Mouse (Mus musculus) liver, embryonic 14.5 days (tissue): Measurements from ENCODE around the gene Tnip1. TPM values are rescaled to one million over a fixed set of nuclear protein-coding genes. Genes with fewer than 3 reads are reported as not detected.

ENCODE experiments used
- ATAC-seq: fragments of 200-750 bp; cut with Nextera tagmentation; 2 replicates; pipeline ENCODE4 v1.8.0; 2017; ENCODE audit warnings: moderate number of reproducible peaks, mild to moderate bottlenecking, moderate library complexity; ENCODE audit not compliant: insufficient read depth
- DNase-seq, 3 experiments: peaks; one replicate each; pipeline ENCODE4 v3.0.0-alpha.2; 2012 to 2013; ENCODE audit warnings: low read depth in 3 of 3, low spot score in 3 of 3
- H3K27ac ChIP-seq: fragments of 300-500 bp; sonication (generic); 2 replicates; pipeline ENCODE4 v1.5.1; 2014; ENCODE audit warnings: moderate library complexity, mild to moderate bottlenecking, control low read depth, inconsistent platforms
- H3K27me3 ChIP-seq: fragments of 300-500 bp; sonication (generic); 2 replicates; pipeline ENCODE4 v1.6.1; 2014; ENCODE audit warnings: mild to moderate bottlenecking, low read length, moderate library complexity; ENCODE audit not compliant: control insufficient read depth, insufficient read depth
- H3K36me3 ChIP-seq: fragments of 300-500 bp; sonication (generic); replicated peaks from 2 replicates; pipeline ENCODE4 v1.6.1; 2014; ENCODE audit warnings: low read depth; ENCODE audit not compliant: control insufficient read depth, insufficient read depth
- H3K4me1 ChIP-seq, 2 experiments: fragments of 200-500 bp in 1 of 2; fragments of 300-500 bp in 1 of 2; sonication (generic) in 1 of 2; replicated peaks; 2 replicates each; pipeline ENCODE4 v1.6.1; 2012 to 2014; ENCODE audit warnings: antibody characterized with exemption in 1 of 2, inconsistent platforms in 1 of 2, low read length in 1 of 2; ENCODE audit not compliant: control insufficient read depth in 2 of 2, insufficient read depth in 2 of 2
- H3K4me2 ChIP-seq: fragments of 300-500 bp; sonication (generic); 2 replicates; pipeline ENCODE4 v1.6.1; 2014; ENCODE audit warnings: low read depth, mild to moderate bottlenecking, control low read depth, moderate library complexity
- H3K4me3 ChIP-seq, 2 experiments: fragments of 200-500 bp in 1 of 2; fragments of 300-500 bp in 1 of 2; sonication (generic) in 1 of 2; 2 replicates each; pipeline ENCODE4 v1.5.1; 2012 to 2014; ENCODE audit warnings: low read depth in 2 of 2, low read length in 2 of 2, mild to moderate bottlenecking in 2 of 2, control low read depth in 1 of 2, inconsistent platforms in 1 of 2, moderate library complexity in 1 of 2; ENCODE audit not compliant: insufficient read depth in 1 of 2
- H3K9ac ChIP-seq: fragments of 300-500 bp; sonication (generic); replicated peaks from 2 replicates; pipeline ENCODE4 v1.6.1; 2014; ENCODE audit warnings: mild to moderate bottlenecking, control low read depth, moderate library complexity
- H3K9me3 ChIP-seq: fragments of 300-500 bp; sonication (generic); 2 replicates; pipeline ENCODE4 v1.6.1; 2016; ENCODE audit warnings: low read length, mixed read lengths; ENCODE audit not compliant: control insufficient read depth
- CTCF ChIP-seq: IDR thresholded peaks from 2 replicates; pipeline ENCODE4 v1.5.1; 2016; ENCODE audit warnings: antibody characterized with exemption, low read depth, control low read depth
- EP300 ChIP-seq: IDR thresholded peaks from 2 replicates; pipeline ENCODE4 v1.6.1; 2016; ENCODE audit warnings: antibody characterized with exemption, low read depth
- WGBS: fragments of 180-500 bp; shearing (Covaris S2); extraction: QIAGEN DNeasy Blood & Tissue Kit; methylation state at CpG from one replicate; pipeline ENCODE4 v1.1.7; 2014; ENCODE audit not compliant: insufficient replicate concordance; 5-methylcytosine and 5-hydroxymethylcytosine counted together
- polyA plus RNA-seq, 2 experiments: library from polyadenylated mRNA; depleted of rRNA in 1 of 2; stranded (reverse) in 1 of 2; unstranded in 1 of 2; fragments of >200 nt; fragmentation: Nextera tagmentation in 1 of 2; extraction: Ambion mirVana in 1 of 2; gene quantifications; 2 replicates each; pipeline versions ENCODE4 v1.2.1 to v1.2.3; 2012 to 2014

Gene Tnip1
- polyA plus RNA-seq, 2 experiments, result 3.6 to 5.2 TPM

DNA sequence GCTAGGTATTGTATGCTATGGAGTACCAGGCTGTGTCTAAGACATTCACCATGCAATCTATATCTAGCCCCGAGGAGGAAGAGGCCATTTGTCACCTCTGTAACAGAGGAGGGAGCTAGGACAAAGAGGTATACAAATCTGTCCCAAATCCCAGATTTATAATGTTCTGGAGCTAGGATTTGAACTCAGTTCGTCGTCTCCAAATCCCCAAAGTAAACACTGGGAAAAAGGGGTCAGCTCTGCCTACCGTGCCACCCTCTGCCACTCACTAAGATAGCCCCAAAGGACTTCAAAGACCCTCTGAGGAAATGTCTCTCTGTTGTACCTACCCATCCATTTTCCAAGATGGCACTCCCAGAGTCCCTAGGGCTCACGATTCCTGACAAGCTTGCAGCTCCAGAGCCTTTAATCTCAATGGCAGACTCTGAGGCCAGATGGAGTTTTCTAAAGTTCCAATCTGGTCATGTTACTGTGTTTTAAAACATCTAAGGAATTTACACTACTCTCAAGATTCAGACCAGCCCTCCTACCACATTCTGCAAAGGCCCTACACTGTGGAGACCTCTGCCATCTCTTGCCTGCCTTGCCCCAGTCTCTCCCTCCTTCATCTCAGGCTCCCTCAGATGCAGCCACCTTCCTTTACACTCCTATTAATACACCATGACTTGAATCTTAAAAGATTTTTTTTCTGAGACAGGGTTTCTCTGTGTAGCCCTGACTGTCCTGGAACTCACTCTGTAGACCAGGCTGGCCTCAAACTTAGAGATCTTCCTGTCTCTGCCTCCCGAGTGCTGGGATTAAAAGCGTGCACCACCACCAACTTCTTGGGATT lies 50.8 kb downstream of the Tnip1 start:
- no peak overlapping the region for H3K27ac ChIP-seq
- H3K27me3 ChIP-seq, result no peaks in the 10 kb centered on the region
- H3K4me1 ChIP-seq, result 0 out of 4 replicates have a peak, but pooled peaks cover 0 to 1% of the 10 kb centered on the region in 2 experiments
- no peak overlapping the region for H3K4me3 ChIP-seq
- ATAC-seq (no peak), DNase-seq (no peak)
- H3K36me3 ChIP-seq, result no peaks in the 10 kb centered on the region
- no peaks in the 10 kb centered on the region for H3K9me3 ChIP-seq
- WGBS, result 72% methylated on average over 7 of the region's 7 CpGs
- H3K9ac ChIP-seq, result no peak overlapping the region
- no peak overlapping the region for H3K4me2 ChIP-seq
- TF ChIP-seq EP300 (no peak), CTCF (no peak)

DNA sequence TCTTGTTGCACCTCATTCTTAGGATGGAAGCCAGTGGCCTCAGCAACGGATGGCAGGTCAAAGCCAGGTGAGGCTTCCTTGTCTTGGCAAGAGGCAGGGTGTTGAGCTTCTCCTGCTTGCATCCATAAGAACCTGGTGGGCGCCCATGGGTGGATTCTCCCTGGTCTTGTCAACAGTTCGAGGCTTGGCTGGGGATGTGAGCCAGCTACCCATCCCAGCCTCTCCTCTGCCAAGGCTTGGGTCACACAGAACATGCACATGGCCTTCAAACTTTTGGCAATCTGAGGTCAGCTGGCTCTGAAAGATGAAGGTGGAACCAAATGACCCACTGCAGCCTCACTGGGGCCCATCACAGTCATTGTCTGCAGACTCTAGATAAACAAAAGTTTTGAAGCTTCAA lies 51.5 kb downstream of the Tnip1 start:
- DNase-seq (no peak), ATAC-seq (no peak)
- WGBS, result 72% methylated on average over 3 of the region's 3 CpGs
- Histone ChIP-seq H3K4me1 (peaks cover 0 to 2% of the 10 kb centered on the region in 2 experiments; a peak in 1 of 4 replicates), H3K4me2 (no peak overlapping the region), H3K36me3 (no peaks in the 10 kb centered on the region), H3K27ac (no peak overlapping the region), H3K9me3 (no peaks in the 10 kb centered on the region), H3K4me3 (no peak overlapping the region), H3K27me3 (no peaks in the 10 kb centered on the region), H3K9ac (no peak overlapping the region)
- TF ChIP-seq EP300 (no peak), CTCF (no peak)

DNA sequence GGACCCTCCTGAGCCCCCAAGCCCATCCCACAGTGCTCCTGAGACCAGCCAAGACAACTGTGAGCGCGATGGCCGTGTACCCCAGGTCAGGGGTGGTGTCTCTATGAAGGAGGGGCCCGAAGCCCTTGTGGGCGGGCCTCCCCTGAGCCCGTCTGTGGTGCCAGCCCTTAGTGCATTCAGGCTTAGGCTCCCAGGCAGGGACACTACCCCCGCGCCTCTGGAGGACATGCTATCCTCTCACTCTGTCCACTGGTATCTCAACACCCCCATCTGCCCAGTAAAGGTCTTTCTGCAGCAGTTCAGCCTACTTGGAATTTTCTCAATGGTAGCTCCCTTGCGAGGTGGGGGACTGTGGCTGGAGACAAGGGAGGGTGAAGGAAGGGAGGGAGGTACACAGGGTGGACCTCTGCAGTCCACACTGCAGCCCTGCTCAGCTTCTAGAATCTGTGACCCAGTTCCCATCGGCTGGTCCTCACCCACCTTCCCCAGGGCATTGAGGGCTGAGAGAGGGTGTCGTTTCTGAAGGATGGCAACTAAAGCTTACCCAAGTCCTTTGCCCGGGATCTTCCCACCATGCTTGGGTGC lies 52.5 kb downstream of the Tnip1 start:
- TF ChIP-seq EP300 (no peak), CTCF (no peak)
- ATAC-seq, result no peak

GRCm38 (mm10) chr11:54909273-54909672 lies 53.4 kb downstream of the Tnip1 start:
- no peak overlapping the region for H3K4me2 ChIP-seq
- H3K36me3 ChIP-seq, result no peaks in the 10 kb centered on the region
- H3K27ac ChIP-seq, result no peak overlapping the region
- no peak for DNase-seq
- TF ChIP-seq EP300 (no peak), CTCF (no peak)
- H3K9ac ChIP-seq, result no peak overlapping the region
- no peaks in the 10 kb centered on the region for H3K9me3 ChIP-seq
- no peak for ATAC-seq
- H3K4me3 ChIP-seq, result no peak overlapping the region
- H3K27me3 ChIP-seq, result no peaks in the 10 kb centered on the region
- 77% methylated on average over 11 of the region's 11 CpGs for WGBS
- H3K4me1 ChIP-seq, result peaks cover 0 to 4% of the 10 kb centered on the region in 2 experiments; a peak in 2 of 4 replicates

More for the DNA sequence above, 52.5 kb downstream of the Tnip1 start:
- no peaks in the 10 kb centered on the region for H3K27me3 ChIP-seq
- H3K36me3 ChIP-seq, result no peaks in the 10 kb centered on the region
- peaks cover 0 to 4% of the 10 kb centered on the region in 2 experiments; a peak in 2 of 4 replicates for H3K4me1 ChIP-seq
- H3K27ac ChIP-seq, result no peak overlapping the region
- 66% methylated on average over 12 of the region's 12 CpGs for WGBS
- no peak overlapping the region for H3K9ac ChIP-seq
- H3K4me2 ChIP-seq, result no peak overlapping the region
- no peak overlapping the region for H3K4me3 ChIP-seq
- no peak for DNase-seq
- no peaks in the 10 kb centered on the region for H3K9me3 ChIP-seq

DNA sequence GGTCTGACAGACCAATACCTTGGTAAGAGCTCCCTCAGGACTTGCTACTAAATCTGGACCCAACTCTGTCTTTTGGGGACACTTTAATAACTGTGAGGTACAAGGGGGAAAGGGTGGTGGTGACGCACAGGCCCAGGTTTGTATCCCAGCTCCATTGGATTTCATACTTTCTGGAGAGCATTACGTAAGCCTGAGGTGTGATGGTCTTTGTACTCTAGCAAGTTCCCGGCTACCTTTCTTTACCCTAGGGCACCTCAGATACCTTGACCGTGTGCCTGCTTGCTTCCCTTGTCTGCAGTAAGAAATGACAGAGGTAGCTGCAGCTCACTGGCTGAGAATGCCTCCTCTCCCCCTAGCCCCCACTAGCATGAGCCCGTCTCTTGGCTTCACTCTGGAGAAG lies 55.5 kb downstream of the Tnip1 start:
- Histone ChIP-seq H3K9me3 (no peaks in the 10 kb centered on the region), H3K4me2 (no peak overlapping the region), H3K27ac (no peak overlapping the region), H3K9ac (no peak overlapping the region), H3K27me3 (no peaks in the 10 kb centered on the region; the same call in 1 of the 2 replicates), H3K36me3 (no peaks in the 10 kb centered on the region), H3K4me1 (peaks cover 0 to 11% of the 10 kb centered on the region in 2 experiments; a peak in 3 of 4 replicates), H3K4me3 (no peak overlapping the region)
- no peak for TF ChIP-seq EP300
- DNase-seq (no peak), ATAC-seq (no peak)
- WGBS, result 69% methylated on average over 5 of the region's 5 CpGs
